Mouse (Mus musculus) stomach, postnatal 0 days (tissue): ENCODE measurements around the gene Oard1. TPM values are rescaled to one million over a fixed set of nuclear protein-coding genes. Genes with fewer than 3 reads are reported as not detected.

ENCODE experiments used
- ATAC-seq: fragments of 200-750 bp; cut with Nextera tagmentation; 2 replicates; pipeline ENCODE4 v1.8.0; 2017; ENCODE audit not compliant: low FRiP score, low TSS enrichment
- DNase-seq: peaks from one replicate; pipeline ENCODE4 v3.0.0-alpha.2; 2016; ENCODE audit warnings: low spot score
- H3K27ac ChIP-seq: fragments of 300-500 bp; sonication (generic); replicated peaks from 2 replicates; pipeline ENCODE4 v1.5.1; 2014; ENCODE audit warnings: mild to moderate bottlenecking, control low read depth
- H3K27me3 ChIP-seq: fragments of 300-500 bp; sonication (generic); 2 replicates; pipeline ENCODE4 v1.6.1; 2014; ENCODE audit warnings: low read length; ENCODE audit not compliant: control insufficient read depth, insufficient read depth
- H3K36me3 ChIP-seq: fragments of 300-500 bp; sonication (generic); 2 replicates; pipeline ENCODE4 v1.6.1; 2014; ENCODE audit warnings: low read length, mixed read lengths; ENCODE audit not compliant: control insufficient read depth, insufficient read depth
- H3K4me1 ChIP-seq: fragments of 300-500 bp; sonication (generic); replicated peaks from 2 replicates; pipeline ENCODE4 v1.6.1; 2014; ENCODE audit warnings: antibody characterized with exemption; ENCODE audit not compliant: control insufficient read depth, insufficient read depth
- H3K4me2 ChIP-seq: fragments of 300-500 bp; sonication (generic); replicated peaks from 2 replicates; pipeline ENCODE4 v1.6.1; 2014; ENCODE audit warnings: low read depth, mild to moderate bottlenecking, control low read depth, moderate library complexity
- H3K4me3 ChIP-seq: fragments of 300-500 bp; sonication (generic); 2 replicates; pipeline ENCODE4 v1.5.1; 2014; ENCODE audit warnings: low read depth, low read length, control low read depth
- H3K9ac ChIP-seq: fragments of 300-500 bp; sonication (generic); 2 replicates; pipeline ENCODE4 v1.6.1; 2014; ENCODE audit warnings: mild to moderate bottlenecking, low read length, control low read depth, mixed read lengths
- H3K9me3 ChIP-seq: fragments of 300-500 bp; sonication (generic); 2 replicates; pipeline ENCODE4 v1.6.1; 2016; ENCODE audit warnings: low read length; ENCODE audit not compliant: control insufficient read depth
- CTCF ChIP-seq: IDR thresholded peaks from 2 replicates; pipeline ENCODE4 v1.5.1; 2016; ENCODE audit warnings: antibody characterized with exemption, low read depth, mild to moderate bottlenecking, moderate library complexity
- EP300 ChIP-seq: optimal IDR thresholded peaks from 2 replicates; pipeline ENCODE3; 2016; ENCODE audit warnings: antibody characterized with exemption
- WGBS: fragments of 180-500 bp; shearing (Covaris S2); extraction: QIAGEN DNeasy Blood & Tissue Kit; methylation state at CpG from one replicate; pipeline ENCODE4 v1.1.7; 2014; 5-methylcytosine and 5-hydroxymethylcytosine counted together
- polyA plus RNA-seq: library from polyadenylated mRNA; unstranded; fragments of >200 nt; fragmentation: Nextera tagmentation; extraction: Ambion mirVana; gene quantifications from 2 replicates; pipeline ENCODE4 v1.2.1, GENCODE M21; 2015

Oard1 gene
- polyA plus RNA-seq, 1 experiment from 2014 or later = 42.3 TPM

DNA sequence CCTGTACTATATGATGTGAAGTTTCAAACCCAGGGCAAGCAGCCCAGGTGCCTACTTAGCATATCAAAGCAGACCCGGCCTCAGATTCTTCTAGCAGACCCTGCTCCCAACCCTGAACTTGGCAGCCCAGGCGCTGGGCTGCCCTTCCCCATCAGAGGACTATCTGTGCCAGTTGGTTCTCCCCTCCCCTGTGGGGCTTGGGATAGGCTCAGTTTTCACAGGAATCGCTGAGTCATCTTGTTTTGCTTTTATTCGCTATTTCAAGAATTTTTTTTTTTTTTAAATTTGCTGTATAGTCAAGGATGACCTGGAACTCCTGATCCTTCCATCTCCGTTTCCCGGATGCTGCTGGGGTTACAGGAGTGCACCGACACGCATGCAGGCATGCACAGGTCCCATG, 37.9 kb downstream of the Oard1 start:
- H3K4me2 ChIP-seq = no peak overlapping the region
- H3K4me1 ChIP-seq = 0 out of 2 replicates have a peak, but pooled peaks cover 3% of the 10 kb centered on the region
- H3K27ac ChIP-seq = no peak overlapping the region
- H3K9me3 ChIP-seq = no peaks in the 10 kb centered on the region
- no peak for DNase-seq
- no peak for TF ChIP-seq EP300
- no peak for TF ChIP-seq CTCF
- no peak for ATAC-seq
- no peak overlapping the region for H3K9ac ChIP-seq
- no peak overlapping the region for H3K4me3 ChIP-seq
- WGBS = 74% methylated on average over 8 of the region's 8 CpGs
- H3K36me3 ChIP-seq = no peaks in the 10 kb centered on the region
- H3K27me3 ChIP-seq = no peaks in the 10 kb centered on the region

DNA sequence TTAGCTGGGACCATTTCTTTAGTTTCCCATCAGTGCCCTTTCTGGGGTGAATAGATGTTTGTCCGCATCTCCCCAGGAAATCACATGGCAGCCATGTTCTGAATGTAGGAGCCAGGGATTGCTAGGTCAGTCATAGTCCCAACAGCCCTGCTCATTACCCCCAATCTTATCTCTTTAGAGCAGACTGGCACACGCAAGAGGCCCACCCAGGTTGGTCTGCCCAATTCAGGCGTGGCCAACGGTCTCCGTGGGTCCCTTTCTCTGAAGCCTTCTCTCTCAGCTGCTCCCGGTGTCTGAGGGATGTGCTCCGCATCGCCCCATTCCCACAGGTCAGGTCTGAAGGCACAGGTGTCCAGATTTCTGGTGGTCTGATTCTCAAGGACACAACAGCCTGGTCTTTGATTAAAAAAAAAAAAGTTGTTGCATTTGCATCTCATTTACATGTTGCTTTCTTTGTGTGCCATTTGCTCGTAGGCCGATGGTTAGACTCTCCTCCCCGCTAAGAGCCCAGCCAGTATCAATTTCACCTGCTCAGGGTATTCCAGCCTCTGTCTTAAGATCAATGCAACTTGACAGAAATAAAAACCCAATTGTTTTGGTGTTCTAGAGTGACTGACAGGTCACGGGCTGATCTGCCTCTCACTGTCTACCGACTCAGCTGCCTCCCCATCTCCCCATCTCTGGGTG, 41.0 kb downstream of the Oard1 start:
- Histone ChIP-seq H3K9me3 (no peaks in the 10 kb centered on the region), H3K4me2 (no peak overlapping the region), H3K4me3 (no peak overlapping the region), H3K4me1 (0 out of 2 replicates have a peak, but pooled peaks cover 3% of the 10 kb centered on the region), H3K9ac (no peak overlapping the region), H3K36me3 (no peaks in the 10 kb centered on the region), H3K27ac (no peak overlapping the region), H3K27me3 (no peaks in the 10 kb centered on the region)
- no peak for TF ChIP-seq EP300
- no peak for TF ChIP-seq CTCF
- WGBS = 80% methylated on average over 13 of the region's 13 CpGs
- DNase-seq = no peak
- no peak for ATAC-seq

DNA sequence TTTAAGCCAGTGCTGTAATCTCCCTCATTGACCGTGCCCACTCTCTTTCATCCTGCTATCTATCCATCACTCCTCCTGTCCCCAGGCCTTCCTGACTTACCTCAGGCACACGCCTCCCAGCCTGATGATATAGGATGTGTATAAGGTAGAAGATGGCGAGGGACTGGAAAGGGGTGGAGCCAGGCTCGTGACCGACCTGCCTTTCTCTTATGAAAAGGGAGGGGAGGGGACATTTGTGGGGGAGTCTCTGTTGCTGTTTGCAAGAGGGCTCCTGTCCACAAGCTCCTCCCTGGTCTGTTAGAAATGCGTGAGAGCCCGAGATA, 41.5 kb downstream of the Oard1 start, which contains the start of gene Tspo2:
Tspo2 (minus strand) TSS at position 170 of the 323 bp plus-strand sequence.
- no peak within 1 kb of the TSS for H3K4me3 ChIP-seq
- no peak for ATAC-seq

DNA sequence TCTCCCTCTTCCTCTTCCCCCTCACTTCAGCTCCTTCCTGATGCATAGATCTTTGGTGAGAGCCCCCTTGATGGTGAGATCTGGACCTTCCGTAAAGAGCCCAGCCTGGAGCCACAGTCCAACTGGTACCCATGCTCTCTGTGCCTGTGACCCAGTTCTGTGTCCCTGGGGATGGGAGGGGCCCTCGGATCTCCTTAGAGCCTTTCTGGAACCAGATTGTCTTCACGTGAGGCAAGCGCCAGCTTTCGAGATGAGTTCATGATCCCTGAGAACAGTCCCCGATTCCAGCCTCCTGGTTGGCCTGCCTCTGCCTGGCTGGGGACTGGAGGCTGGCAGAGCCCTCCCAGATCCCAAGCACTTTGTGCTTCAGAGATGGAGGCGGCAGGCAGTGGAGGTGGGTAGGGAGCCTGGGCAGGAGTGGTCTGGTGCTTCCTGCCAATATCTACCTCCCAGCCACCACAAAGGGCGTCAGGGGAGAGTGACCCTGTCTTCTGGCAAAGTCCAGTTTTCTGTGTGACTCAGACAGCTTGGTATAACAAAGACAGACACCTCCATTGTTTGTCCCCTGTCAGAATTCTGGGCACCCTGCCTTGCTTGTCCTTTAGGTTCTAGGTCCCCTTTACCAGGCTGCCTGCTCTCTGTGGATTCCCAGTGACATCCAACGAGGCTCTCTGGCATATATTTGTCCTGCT, 42.1 kb downstream of the Oard1 start:
- no peak for TF ChIP-seq EP300
- no peak for TF ChIP-seq CTCF
- ATAC-seq = peak; percentile 50
- DNase-seq = no peak
- Histone ChIP-seq H3K27ac (no peak overlapping the region), H3K4me2 (no peak overlapping the region), H3K4me3 (no peak overlapping the region), H3K27me3 (no peaks in the 10 kb centered on the region), H3K9ac (no peak overlapping the region), H3K9me3 (no peaks in the 10 kb centered on the region), H3K4me1 (0 out of 2 replicates have a peak, but pooled peaks cover 3% of the 10 kb centered on the region), H3K36me3 (no peaks in the 10 kb centered on the region)
- WGBS = 54% methylated on average over 9 of the region's 9 CpGs

More for the DNA sequence above, 41.5 kb downstream of the Oard1 start, which contains the start of gene Tspo2:
- Histone ChIP-seq H3K27me3 (no peaks in the 10 kb centered on the region), H3K36me3 (no peaks in the 10 kb centered on the region), H3K9ac (no peak within 1 kb of the TSS), H3K4me1 (0 out of 2 replicates have a peak, but pooled peaks cover 3% of the 10 kb centered on the region), H3K27ac (no peak within 1 kb of the TSS), H3K4me2 (no peak within 1 kb of the TSS), H3K9me3 (no peaks in the 10 kb centered on the region)
- 44% methylated on average over 7 of the region's 7 CpGs for WGBS
- DNase-seq = no peak
- no peak for TF ChIP-seq EP300
- no peak for TF ChIP-seq CTCF

DNA sequence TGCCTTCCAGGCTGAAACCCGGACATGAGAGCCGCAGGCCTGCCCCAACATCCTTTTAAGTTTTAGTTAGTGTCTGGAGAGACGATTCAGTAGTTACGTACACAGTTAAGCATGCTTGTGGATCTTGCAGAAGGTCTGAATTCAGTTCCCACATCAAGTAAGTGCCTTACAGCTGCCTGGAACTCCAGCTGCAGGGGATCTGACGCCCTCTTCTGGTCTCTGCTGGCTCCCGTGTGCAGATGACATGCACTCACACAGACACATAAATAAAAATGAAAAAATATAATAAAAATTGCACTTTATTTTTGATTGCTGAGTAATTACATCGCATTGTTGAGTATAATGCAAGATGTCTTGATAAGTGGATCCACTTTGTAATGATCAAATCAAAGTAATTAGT, 43.7 kb downstream of the Oard1 start:
- DNase-seq (no peak), ATAC-seq (no peak)
- no peaks in the 10 kb centered on the region for H3K27me3 ChIP-seq
- 78% methylated on average over 7 of the region's 7 CpGs for WGBS
- H3K4me2 ChIP-seq = no peak overlapping the region
- H3K4me3 ChIP-seq = no peak overlapping the region
- no peak overlapping the region for H3K27ac ChIP-seq
- no peak overlapping the region for H3K9ac ChIP-seq
- H3K9me3 ChIP-seq = no peaks in the 10 kb centered on the region
- H3K36me3 ChIP-seq = no peaks in the 10 kb centered on the region
- no peak for TF ChIP-seq EP300
- TF ChIP-seq CTCF = peak; percentile 53
- 0 out of 2 replicates have a peak, but pooled peaks cover 3% of the 10 kb centered on the region for H3K4me1 ChIP-seq

DNA sequence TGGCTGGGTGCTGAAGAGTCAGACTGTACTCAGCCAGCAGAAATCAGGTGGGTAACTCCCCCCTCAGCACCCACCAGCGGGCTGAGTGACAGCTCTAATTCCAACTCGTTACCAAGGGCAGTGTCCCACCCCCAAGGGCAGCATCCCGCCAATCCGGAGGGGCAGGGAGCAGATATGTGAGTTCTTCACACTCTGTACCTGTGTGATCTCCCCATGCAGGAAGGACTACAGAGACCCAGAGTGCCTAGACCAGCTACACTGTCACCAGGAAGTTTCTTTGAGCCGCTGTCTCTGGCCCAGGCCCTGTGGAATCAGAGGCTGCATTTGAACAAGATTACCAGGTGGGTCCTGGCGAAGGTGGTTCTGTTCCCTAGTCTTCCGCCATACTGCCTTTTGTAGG, 44.4 kb downstream of the Oard1 start:
- peak overlapping the region; percentile 6; the same call in 1 of the 2 replicates for H3K4me3 ChIP-seq
- no peak overlapping the region for H3K27ac ChIP-seq
- no peak overlapping the region; the same call in 1 of the 2 replicates for H3K4me2 ChIP-seq
- H3K9me3 ChIP-seq = no peaks in the 10 kb centered on the region
- DNase-seq (no peak), ATAC-seq (0 out of 2 replicates have a peak, but pooled peaks have one; percentile 12)
- no peaks in the 10 kb centered on the region for H3K36me3 ChIP-seq
- 43% methylated on average over 7 of the region's 7 CpGs for WGBS
- H3K27me3 ChIP-seq = no peaks in the 10 kb centered on the region
- no peak for TF ChIP-seq CTCF
- no peak for TF ChIP-seq EP300
- 0 out of 2 replicates have a peak, but pooled peaks cover 3% of the 10 kb centered on the region for H3K4me1 ChIP-seq
- H3K9ac ChIP-seq = no peak overlapping the region
